Mouse (Mus musculus) neural tube, embryonic 15.5 days (tissue): ENCODE measurements around the gene Akap5. TPM values are rescaled to one million over a fixed set of nuclear protein-coding genes. Genes with fewer than 3 reads are reported as not detected.

Source experiments
- ATAC-seq: fragments of 200-750 bp; cut with Nextera tagmentation; 2 replicates; pipeline ENCODE4 v1.8.0; 2017; ENCODE audit warnings: mild to moderate bottlenecking, moderate TSS enrichment, moderate library complexity; ENCODE audit not compliant: low FRiP score
- H3K27ac ChIP-seq: fragments of 300-500 bp; sonication (generic); replicated peaks from 2 replicates; pipeline ENCODE4 v1.5.1; 2015; ENCODE audit warnings: mild to moderate bottlenecking, inconsistent platforms
- H3K27me3 ChIP-seq: fragments of 300-500 bp; sonication (generic); replicated peaks from 2 replicates; pipeline ENCODE4 v1.6.1; 2015; ENCODE audit warnings: inconsistent platforms
- H3K36me3 ChIP-seq: fragments of 300-500 bp; sonication (generic); 2 replicates; pipeline ENCODE4 v1.6.1; 2015; ENCODE audit warnings: inconsistent platforms
- H3K4me1 ChIP-seq: fragments of 300-500 bp; sonication (generic); 2 replicates; pipeline ENCODE4 v1.6.1; 2015; ENCODE audit warnings: inconsistent platforms
- H3K4me2 ChIP-seq: fragments of 300-500 bp; sonication (generic); 2 replicates; pipeline ENCODE4 v1.6.1; 2015; ENCODE audit warnings: inconsistent platforms, mild to moderate bottlenecking, moderate library complexity
- H3K4me3 ChIP-seq: fragments of 300-500 bp; sonication (generic); replicated peaks from 2 replicates; pipeline ENCODE4 v1.5.1; 2015; ENCODE audit warnings: mild to moderate bottlenecking, inconsistent platforms
- H3K9ac ChIP-seq: fragments of 300-500 bp; sonication (generic); replicated peaks from 2 replicates; pipeline ENCODE4 v1.6.1; 2015; ENCODE audit warnings: mild to moderate bottlenecking, inconsistent platforms
- H3K9me3 ChIP-seq: fragments of 300-500 bp; sonication (generic); replicated peaks from 2 replicates; pipeline ENCODE4 v1.6.1; 2016; ENCODE audit warnings: inconsistent platforms
- WGBS: fragments of 180-500 bp; shearing (Covaris S2); methylation state at CpG from one replicate; pipeline ENCODE4 v1.1.7; 2015; ENCODE audit warnings: mixed read lengths; 5-methylcytosine and 5-hydroxymethylcytosine counted together
- polyA plus RNA-seq: library from polyadenylated mRNA; unstranded; fragments of >200 nt; fragmentation: Nextera tagmentation; extraction: Ambion mirVana; gene quantifications from 2 replicates; pipeline ENCODE4 v1.2.1, GENCODE M21; 2015

Gene Akap5
- polyA plus RNA-seq, 1 experiment from 2014 or later, result 12.6 TPM

DNA sequence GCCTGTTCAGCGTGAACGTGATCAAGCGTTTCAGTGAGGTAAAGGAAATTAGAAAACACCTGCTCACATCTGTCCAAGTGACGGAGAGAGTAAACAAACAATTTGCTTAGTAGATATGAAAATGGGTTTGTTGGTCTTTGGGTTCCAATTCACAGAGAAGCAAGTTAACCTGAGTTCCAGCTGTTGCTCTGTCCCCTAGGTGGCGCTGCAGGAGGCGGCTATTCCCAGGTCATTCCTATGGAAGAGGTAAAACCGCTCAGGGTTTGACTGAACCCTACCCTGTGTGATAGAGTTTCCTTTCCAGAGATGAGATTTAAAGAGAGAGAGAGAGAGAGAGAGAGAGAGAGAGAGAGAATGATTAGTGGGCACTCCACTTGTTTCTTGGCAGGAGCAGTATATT is 31.5 kb upstream of the Akap5 start:
- no peaks in the 10 kb centered on the region for H3K27me3 ChIP-seq
- peaks cover 53% of the 10 kb centered on the region for H3K36me3 ChIP-seq
- no peak for ATAC-seq
- no peak overlapping the region for H3K27ac ChIP-seq
- 66% methylated on average over 7 of the region's 7 CpGs for WGBS
- no peaks in the 10 kb centered on the region for H3K9me3 ChIP-seq
- no peak overlapping the region for H3K4me2 ChIP-seq
- H3K4me1 ChIP-seq, result peaks cover 5% of the 10 kb centered on the region; the same call in 1 of the 2 replicates
- H3K9ac ChIP-seq, result no peak overlapping the region
- H3K4me3 ChIP-seq, result no peak overlapping the region

DNA sequence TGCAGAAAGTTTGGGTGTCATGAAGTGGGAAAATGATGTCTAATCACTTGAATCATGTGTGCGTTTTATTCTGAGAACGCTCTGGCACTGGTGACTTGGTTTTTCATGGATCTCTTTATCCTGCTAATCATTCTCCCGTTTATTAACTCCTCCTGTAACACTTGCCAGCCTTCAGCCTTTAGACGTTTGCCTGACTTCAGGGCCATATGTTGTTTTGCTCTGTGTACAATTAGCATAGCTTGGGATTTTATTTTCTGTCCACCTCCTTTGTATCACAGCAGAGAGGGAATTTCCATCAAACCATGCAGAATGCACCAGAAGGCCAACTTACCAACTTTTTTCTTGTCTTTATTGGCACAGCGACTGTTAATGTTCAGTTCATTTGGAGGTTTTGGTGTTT is 26.9 kb upstream of the Akap5 start:
- Histone ChIP-seq H3K9me3 (no peaks in the 10 kb centered on the region), H3K9ac (no peak overlapping the region), H3K4me3 (no peak overlapping the region), H3K4me2 (no peak overlapping the region), H3K4me1 (no peaks in the 10 kb centered on the region), H3K27ac (no peak overlapping the region), H3K36me3 (peaks cover 46% of the 10 kb centered on the region), H3K27me3 (no peaks in the 10 kb centered on the region)
- ATAC-seq, result no peak
- WGBS, result 85% methylated on average over 5 of the region's 5 CpGs

DNA sequence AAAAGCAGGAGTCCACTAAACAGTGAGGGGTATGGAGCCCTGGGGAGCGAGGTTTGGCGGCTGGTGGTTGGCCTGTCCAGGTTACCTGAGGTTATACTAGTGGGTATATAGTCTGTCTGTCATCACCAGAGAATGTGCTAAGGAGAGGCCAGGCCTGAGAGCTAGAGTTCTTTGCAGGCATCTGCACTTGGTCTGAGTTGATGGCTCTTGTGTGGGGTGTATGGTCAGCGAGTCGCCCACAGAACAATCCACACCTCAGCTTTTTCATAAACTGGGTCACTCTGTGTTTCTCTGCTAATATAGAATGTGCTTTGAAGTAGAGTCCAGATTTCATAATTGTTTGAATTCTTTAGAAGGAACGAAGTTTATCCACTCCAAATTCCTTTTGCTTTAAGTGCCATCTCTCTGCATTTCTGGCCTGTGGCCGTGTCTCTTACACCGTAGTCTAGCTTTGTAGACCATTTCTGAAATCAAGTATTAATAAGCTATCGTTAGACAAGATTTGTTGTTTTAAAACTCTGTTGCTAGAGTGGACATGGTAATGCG is 25.3 kb upstream of the Akap5 start:
- no peak for ATAC-seq
- H3K36me3 ChIP-seq, result peaks cover 39% of the 10 kb centered on the region
- H3K27me3 ChIP-seq, result no peaks in the 10 kb centered on the region
- H3K27ac ChIP-seq, result no peak overlapping the region
- no peak overlapping the region for H3K9ac ChIP-seq
- no peaks in the 10 kb centered on the region for H3K4me1 ChIP-seq
- WGBS, result 97% methylated on average over 9 of the region's 9 CpGs
- no peak overlapping the region for H3K4me3 ChIP-seq
- H3K9me3 ChIP-seq, result no peaks in the 10 kb centered on the region
- H3K4me2 ChIP-seq, result no peak overlapping the region

DNA sequence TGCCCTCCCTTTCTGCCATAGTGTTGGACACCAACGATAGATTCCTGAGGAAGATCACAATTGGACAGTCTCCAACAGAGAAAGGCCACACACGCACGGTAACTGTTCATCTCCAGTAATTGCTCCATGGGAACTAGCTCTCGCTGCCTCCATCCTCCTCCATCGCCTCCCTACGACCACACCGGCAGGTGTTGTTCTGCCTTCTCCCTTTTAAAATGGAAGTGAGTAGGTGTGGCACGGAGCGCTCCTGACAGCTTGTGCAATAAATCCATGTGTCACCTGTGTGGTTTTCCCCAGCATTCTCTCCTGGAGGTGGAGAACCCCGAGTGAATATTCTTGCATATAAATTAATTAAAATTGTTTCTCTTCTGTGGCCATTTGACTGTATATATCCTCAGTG is 24.3 kb upstream of the Akap5 start:
- H3K4me2 ChIP-seq, result no peak overlapping the region
- H3K9me3 ChIP-seq, result no peaks in the 10 kb centered on the region
- H3K4me3 ChIP-seq, result no peak overlapping the region
- peaks cover 35% of the 10 kb centered on the region for H3K36me3 ChIP-seq
- H3K9ac ChIP-seq, result no peak overlapping the region
- H3K27me3 ChIP-seq, result no peaks in the 10 kb centered on the region
- WGBS, result 85% methylated on average over 10 of the region's 10 CpGs
- no peaks in the 10 kb centered on the region for H3K4me1 ChIP-seq
- no peak overlapping the region for H3K27ac ChIP-seq
- no peak for ATAC-seq

DNA sequence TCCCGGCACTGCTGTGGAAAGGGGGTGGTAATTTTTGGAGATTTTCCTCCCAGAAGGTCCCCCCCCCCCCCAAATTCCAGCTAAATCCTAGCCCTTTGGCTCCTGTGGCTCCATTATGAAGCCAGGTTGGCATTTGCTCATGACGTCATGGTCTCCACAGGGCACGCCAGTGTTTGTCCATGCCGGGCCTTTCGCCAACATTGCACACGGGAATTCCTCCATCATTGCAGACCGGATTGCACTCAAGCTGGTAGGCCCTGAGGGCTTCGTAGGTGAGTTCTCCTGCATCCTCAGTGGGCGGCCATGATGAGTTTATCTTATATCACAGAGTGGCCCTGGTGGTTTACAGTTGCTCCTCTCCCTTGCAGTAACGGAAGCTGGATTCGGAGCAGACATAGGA is 21.2 kb upstream of the Akap5 start:
- 91% methylated on average over 11 of the region's 11 CpGs for WGBS
- H3K27ac ChIP-seq, result no peak overlapping the region

DNA sequence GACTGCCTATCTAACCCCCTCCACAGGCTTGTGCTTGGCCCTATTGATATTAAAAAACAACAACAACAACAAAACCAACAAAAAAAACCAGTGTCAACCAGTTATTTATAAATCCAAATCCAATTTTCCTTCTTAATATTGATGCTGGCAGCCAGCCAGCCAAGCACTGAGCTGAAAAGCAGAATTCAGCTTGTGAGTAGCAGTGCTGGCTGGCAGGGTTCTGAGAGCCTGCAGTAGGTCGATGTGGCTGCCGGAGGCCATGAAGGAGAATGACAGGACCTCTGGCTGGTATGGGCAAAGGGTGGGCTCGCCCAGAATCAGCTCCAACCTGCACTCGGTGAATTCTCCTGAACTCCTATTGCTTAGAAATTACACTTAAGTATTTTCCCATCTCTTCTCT is 20.5 kb upstream of the Akap5 start:
- Histone ChIP-seq H3K9ac (no peak overlapping the region), H3K27ac (0 out of 2 replicates have a peak overlapping the region, but pooled peaks have one; percentile 29), H3K36me3 (peaks cover 21% of the 10 kb centered on the region), H3K9me3 (no peaks in the 10 kb centered on the region), H3K4me3 (no peak overlapping the region), H3K4me1 (peaks cover 12% of the 10 kb centered on the region), H3K27me3 (no peaks in the 10 kb centered on the region), H3K4me2 (no peak overlapping the region)
- WGBS, result 59% methylated on average over 4 of the region's 4 CpGs
- no peak for ATAC-seq

More for the DNA sequence above, 21.2 kb upstream of the Akap5 start:
- peaks cover 12% of the 10 kb centered on the region for H3K4me1 ChIP-seq
- H3K36me3 ChIP-seq, result peaks cover 26% of the 10 kb centered on the region
- ATAC-seq, result no peak
- H3K4me2 ChIP-seq, result no peak overlapping the region
- H3K4me3 ChIP-seq, result no peak overlapping the region
- no peaks in the 10 kb centered on the region for H3K27me3 ChIP-seq
- H3K9ac ChIP-seq, result no peak overlapping the region
- H3K9me3 ChIP-seq, result no peaks in the 10 kb centered on the region

DNA sequence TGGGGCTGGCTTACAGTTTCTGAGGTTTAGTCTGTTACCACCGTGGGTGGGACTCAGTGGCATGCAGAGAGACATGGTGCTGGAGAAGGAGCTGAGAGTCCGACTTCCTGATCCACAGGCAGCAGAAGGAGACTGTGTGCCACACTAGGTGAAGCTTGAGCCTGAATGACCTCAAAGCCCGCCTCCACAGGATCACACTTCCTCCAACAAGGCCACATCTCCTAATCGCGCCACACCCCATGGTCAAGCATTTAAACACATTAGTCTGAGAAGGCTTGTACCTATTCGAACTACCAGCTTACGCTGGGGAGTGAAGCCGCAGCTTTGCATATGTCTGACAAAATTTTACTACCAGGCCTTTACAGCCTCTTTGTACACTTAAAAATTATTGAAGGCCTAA is 19.6 kb upstream of the Akap5 start:
- H3K4me3 ChIP-seq, result no peak overlapping the region
- H3K27ac ChIP-seq, result no peak overlapping the region
- H3K27me3 ChIP-seq, result no peaks in the 10 kb centered on the region
- H3K4me2 ChIP-seq, result no peak overlapping the region
- WGBS, result 94% methylated on average over 8 of the region's 8 CpGs
- no peak for ATAC-seq
- H3K4me1 ChIP-seq, result peaks cover 12% of the 10 kb centered on the region
- H3K36me3 ChIP-seq, result peaks cover 19% of the 10 kb centered on the region
- H3K9me3 ChIP-seq, result no peaks in the 10 kb centered on the region
- H3K9ac ChIP-seq, result no peak overlapping the region

DNA sequence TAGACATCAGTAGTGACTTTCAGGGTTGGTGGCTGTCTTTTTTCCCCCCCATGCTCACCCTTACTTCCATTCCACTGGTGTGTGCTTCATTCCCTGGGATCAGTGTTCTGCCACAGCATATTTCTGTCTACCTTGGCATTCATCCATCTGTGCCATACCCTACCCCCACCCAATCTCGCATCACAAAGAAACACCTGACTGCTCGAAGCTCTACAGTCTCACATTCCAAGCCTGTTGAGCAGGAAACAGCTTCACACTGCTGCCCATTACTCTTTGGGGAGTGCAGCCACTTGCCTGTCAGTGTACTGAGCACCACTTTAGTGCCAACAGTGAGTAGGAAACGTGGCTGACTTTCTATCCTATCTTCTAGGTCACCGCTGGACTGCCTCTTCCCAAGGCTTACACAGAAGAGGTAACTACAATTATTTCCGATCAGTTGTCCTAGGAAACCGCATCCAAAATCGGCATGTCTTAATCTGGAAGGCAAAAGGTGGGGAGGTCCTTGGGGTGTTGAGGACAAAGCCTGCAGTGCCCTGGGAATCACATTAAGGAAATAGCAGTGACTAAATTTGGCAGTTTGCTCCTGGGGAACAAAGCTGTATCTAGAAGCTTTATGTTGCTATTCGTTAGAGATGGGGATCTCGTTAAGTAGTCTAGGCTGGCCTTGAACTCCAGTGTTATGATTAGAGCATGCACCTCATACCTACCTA is 17.7 kb upstream of the Akap5 start:
- no peak overlapping the region for H3K9ac ChIP-seq
- H3K4me3 ChIP-seq, result no peak overlapping the region
- no peak overlapping the region for H3K4me2 ChIP-seq
- no peaks in the 10 kb centered on the region for H3K9me3 ChIP-seq
- peaks cover 8% of the 10 kb centered on the region; the same call in 1 of the 2 replicates for H3K36me3 ChIP-seq
- peaks cover 12% of the 10 kb centered on the region for H3K4me1 ChIP-seq
- H3K27me3 ChIP-seq, result no peaks in the 10 kb centered on the region
- WGBS, result 74% methylated on average over 9 of the region's 9 CpGs
- H3K27ac ChIP-seq, result no peak overlapping the region
- no peak for ATAC-seq

DNA sequence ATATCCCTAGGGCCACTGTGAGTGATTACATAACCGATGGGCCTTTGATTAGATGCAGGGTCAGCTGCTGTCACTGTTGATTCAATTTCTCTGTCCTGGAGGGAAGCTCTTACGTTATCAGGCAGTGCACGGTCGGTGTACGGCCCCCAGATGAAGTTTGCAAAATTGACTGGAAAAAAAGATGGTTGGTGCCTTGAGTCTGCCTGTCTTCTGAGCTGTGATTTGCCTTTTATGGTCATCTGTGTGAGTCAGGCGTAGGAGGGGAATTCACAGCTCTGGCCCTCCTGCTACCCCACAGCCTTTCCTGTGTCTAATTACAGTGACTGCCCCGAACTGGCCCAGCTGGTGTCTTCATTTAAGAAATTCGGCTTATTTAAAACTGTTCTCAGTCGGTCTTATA is 16.7 kb upstream of the Akap5 start:
- Histone ChIP-seq H3K9ac (no peak overlapping the region), H3K27me3 (no peaks in the 10 kb centered on the region), H3K36me3 (peaks cover 10% of the 10 kb centered on the region), H3K27ac (no peak overlapping the region), H3K4me3 (no peak overlapping the region), H3K4me1 (peaks cover 12% of the 10 kb centered on the region), H3K4me2 (no peak overlapping the region), H3K9me3 (no peaks in the 10 kb centered on the region)
- no peak for ATAC-seq
- 45% methylated on average over 9 of the region's 9 CpGs for WGBS

DNA sequence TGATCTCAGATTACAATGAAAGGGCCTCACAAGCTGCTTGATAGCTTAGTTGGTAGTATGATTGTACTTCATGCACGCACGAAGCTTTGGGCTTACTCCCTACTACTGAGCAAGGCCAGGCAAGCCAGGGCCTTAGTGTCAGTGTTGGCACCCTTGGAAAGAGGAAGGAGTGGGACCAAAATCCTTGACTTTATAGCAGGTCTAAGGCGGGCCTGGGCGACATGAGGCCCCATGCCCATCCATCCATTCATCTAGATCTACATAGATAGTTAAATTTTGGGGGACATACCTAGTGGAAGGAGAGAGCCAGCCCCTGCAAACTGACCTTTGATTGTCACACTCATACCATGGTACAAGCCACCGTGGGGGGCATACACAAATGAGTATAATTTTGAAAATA is 16.3 kb upstream of the Akap5 start:
- H3K4me1 ChIP-seq, result peaks cover 12% of the 10 kb centered on the region
- H3K9ac ChIP-seq, result no peak overlapping the region
- no peaks in the 10 kb centered on the region for H3K27me3 ChIP-seq
- H3K9me3 ChIP-seq, result no peaks in the 10 kb centered on the region
- no peak overlapping the region; the same call in 1 of the 2 replicates for H3K27ac ChIP-seq
- WGBS, result 84% methylated on average over 5 of the region's 5 CpGs
- ATAC-seq, result no peak
- H3K4me2 ChIP-seq, result no peak overlapping the region
- peaks cover 10% of the 10 kb centered on the region for H3K36me3 ChIP-seq
- H3K4me3 ChIP-seq, result no peak overlapping the region

DNA sequence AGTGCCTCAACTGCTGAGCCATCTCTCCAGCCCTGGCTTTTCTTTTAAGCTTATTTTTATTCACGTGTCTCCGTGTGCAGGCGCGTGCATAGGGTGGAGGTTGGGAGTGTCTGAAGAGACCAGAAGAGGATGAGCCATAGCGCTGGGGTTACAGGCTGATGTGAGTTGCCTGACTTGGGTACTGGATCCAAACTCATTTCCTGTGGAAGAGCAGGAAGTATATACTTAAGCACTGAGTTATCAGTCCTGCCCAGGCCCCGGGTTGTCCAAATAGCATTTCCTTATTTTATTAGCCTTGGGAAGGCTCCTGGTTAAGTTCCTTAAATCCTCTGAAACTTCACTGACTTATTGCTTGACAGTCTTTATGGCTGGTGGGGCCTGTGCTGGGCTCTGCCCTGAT is 14.7 kb upstream of the Akap5 start:
- WGBS, result 86% methylated on average over 6 of the region's 6 CpGs
- ATAC-seq, result no peak
- no peak overlapping the region for H3K4me3 ChIP-seq

DNA sequence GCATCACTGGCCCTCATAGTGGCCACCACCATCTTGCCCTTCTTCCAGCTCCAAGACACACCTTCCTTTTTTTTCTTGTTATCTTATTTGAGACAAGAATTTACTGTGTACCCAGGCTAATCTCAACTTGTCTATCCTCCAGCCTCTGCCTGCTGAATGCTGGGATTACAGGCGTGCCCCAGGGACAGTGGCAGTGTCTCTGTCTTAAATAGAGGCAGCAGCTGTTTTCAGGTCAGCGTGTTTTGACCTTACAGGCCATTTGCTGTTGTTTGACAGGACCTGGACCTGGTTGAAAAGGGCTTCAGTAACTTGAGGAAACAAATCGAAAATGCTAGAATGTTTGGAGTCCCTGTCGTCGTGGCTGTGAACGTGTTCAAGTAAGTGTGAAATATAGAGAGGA is 14.1 kb upstream of the Akap5 start:
- H3K4me1 ChIP-seq, result peaks cover 12% of the 10 kb centered on the region
- no peaks in the 10 kb centered on the region for H3K27me3 ChIP-seq
- H3K9ac ChIP-seq, result no peak overlapping the region
- H3K4me2 ChIP-seq, result no peak overlapping the region
- no peak for ATAC-seq
- no peak overlapping the region for H3K4me3 ChIP-seq
- no peak overlapping the region for H3K27ac ChIP-seq
- WGBS, result 82% methylated on average over 6 of the region's 6 CpGs
- peaks cover 21% of the 10 kb centered on the region for H3K36me3 ChIP-seq
- H3K9me3 ChIP-seq, result no peaks in the 10 kb centered on the region

More for the DNA sequence above, 14.7 kb upstream of the Akap5 start:
- no peaks in the 10 kb centered on the region for H3K9me3 ChIP-seq
- H3K4me1 ChIP-seq, result peaks cover 12% of the 10 kb centered on the region
- H3K27me3 ChIP-seq, result no peaks in the 10 kb centered on the region
- peaks cover 19% of the 10 kb centered on the region for H3K36me3 ChIP-seq
- no peak overlapping the region for H3K9ac ChIP-seq
- H3K27ac ChIP-seq, result no peak overlapping the region
- H3K4me2 ChIP-seq, result no peak overlapping the region
